Mouse (Mus musculus): ENCODE results near the gene Eno2. TPM values are rescaled to one million over a fixed set of nuclear protein-coding genes. Genes with fewer than 3 reads are reported as not detected.

Gene Eno2
- polyA plus RNA-seq, 1 experiment from 2014 or later = 10.8 TPM

DNA sequence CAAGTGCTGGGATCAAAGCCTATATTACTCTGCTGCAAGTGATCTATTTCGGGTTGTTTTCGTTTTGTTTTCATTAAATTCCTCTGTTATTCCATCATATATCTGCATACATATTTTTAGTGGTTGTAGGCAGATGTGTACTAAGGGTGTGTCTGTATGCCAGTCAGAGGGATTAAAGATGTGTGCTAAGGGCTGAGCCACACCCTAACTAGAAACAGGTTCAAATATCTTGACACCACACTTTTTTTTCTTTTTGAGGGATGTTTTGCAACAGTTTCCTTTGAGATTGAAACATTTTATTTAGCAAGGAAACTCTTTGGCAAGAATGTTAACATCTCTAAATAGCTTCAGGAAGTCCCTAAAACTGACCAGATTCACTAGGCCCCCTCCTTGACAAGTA is 26.7 kb upstream of the Eno2 start:
- Histone ChIP-seq H3K4me3 (ENCODE audit: low read length) (no peak overlapping the region), H3K9ac (ENCODE audit: low read depth, low read length) (no peak overlapping the region), H3K36me3 (ENCODE audit: control insufficient read depth, insufficient read depth, low read length) (no peaks in the 10 kb centered on the region), H3K4me2 (replicated peaks; ENCODE audit: low read depth, low read length) (no peak overlapping the region), H3K27ac (ENCODE audit: low read depth, low read length) (peak overlapping the region; percentile 45; the same call in 1 of the 2 replicates), H3K4me1 (ENCODE audit: control insufficient read depth, insufficient read depth, low read length) (no peaks in the 10 kb centered on the region), H3K9me3 (ENCODE audit: control insufficient read depth, low read length) (no peaks in the 10 kb centered on the region), H3K27me3 (ENCODE audit: control insufficient read depth, insufficient read depth, low read length) (no peaks in the 10 kb centered on the region)
- ATAC-seq (ENCODE audit: low FRiP score, low TSS enrichment) = peak; percentile 35; the same call in 1 of the 2 replicates
- 75% methylated on average over 2 of the region's 2 CpGs for WGBS

DNA sequence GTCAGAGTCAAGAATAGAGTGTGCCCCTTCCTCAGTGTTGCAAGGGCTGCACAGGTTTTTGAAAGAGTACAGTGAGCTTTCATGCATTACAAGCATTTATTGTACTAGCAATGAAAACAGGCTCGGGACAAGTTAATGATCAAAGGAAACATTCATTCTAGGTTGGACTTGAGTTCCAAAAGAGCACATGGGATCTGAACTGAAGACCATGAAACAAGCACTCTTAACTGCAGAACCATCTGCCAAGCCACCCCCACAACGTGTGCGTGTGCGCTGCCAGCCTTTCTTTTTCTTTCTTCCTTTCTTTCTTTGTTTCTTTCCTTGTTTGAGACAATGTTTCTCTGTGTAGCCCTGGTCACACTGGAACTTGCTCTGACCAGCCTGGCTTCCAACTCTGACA is 26.3 kb upstream of the Eno2 start:
- H3K36me3 ChIP-seq (ENCODE audit: control insufficient read depth, insufficient read depth, low read length) = no peaks in the 10 kb centered on the region
- H3K9me3 ChIP-seq (ENCODE audit: control insufficient read depth, low read length) = no peaks in the 10 kb centered on the region
- ATAC-seq (ENCODE audit: low FRiP score, low TSS enrichment) = peak; percentile 46; the same call in 1 of the 2 replicates
- H3K4me1 ChIP-seq (ENCODE audit: control insufficient read depth, insufficient read depth, low read length) = no peaks in the 10 kb centered on the region
- H3K4me2 ChIP-seq (replicated peaks; ENCODE audit: low read depth, low read length) = no peak overlapping the region
- no peak overlapping the region for H3K4me3 ChIP-seq (ENCODE audit: low read length)
- no peaks in the 10 kb centered on the region for H3K27me3 ChIP-seq (ENCODE audit: control insufficient read depth, insufficient read depth, low read length)
- 78% methylated on average over 4 of the region's 4 CpGs for WGBS
- H3K9ac ChIP-seq (ENCODE audit: low read depth, low read length) = no peak overlapping the region
- peak overlapping the region; percentile 45; the same call in 1 of the 2 replicates for H3K27ac ChIP-seq (ENCODE audit: low read depth, low read length)

DNA sequence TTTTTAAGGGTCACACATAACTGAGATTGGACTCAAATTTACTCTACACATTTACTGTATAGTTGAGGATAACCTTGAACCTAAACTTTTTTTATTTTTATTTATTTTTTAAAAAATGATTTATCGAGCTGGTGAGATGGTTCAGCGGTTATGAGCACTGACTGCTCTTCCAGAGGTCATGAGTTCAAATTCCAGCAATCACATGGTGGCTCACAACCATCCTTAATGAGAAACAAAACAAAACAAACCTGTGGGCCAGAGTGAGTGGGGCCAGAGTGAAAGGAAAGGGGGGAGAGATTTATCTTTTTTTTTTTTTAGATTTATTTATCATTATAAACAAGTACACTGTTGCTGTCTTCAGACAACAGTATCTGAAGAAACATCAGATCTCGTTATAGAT is 22.4 kb upstream of the Eno2 start:
- no peak for ATAC-seq (ENCODE audit: low FRiP score, low TSS enrichment)
- H3K27ac ChIP-seq (ENCODE audit: low read depth, low read length) = no peak overlapping the region
- WGBS = 72% methylated on average over 3 of the region's 3 CpGs

DNA sequence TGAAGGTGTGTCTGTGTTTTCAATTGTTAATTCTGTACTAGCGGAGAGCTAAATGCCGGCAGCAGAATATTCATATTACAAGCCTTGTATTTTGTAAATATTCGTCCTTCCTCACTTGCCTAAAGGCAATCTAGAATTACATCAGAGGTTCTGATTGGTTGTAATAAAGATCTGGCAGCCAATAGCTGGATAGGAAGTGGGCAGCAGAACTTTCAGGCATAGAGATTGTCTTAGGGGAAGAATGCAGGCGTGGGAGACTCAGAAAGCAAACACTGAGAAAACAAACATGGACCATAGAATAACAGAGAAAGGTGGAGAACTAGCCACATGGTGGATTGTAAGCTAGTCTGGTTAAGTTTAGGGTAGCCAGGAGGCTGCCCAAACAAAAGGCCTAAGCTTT is 20.6 kb upstream of the Eno2 start:
- no peaks in the 10 kb centered on the region for H3K27me3 ChIP-seq (ENCODE audit: control insufficient read depth, insufficient read depth, low read length)
- no peak overlapping the region for H3K4me2 ChIP-seq (replicated peaks; ENCODE audit: low read depth, low read length)
- H3K4me3 ChIP-seq (ENCODE audit: low read length) = no peak overlapping the region
- peak overlapping the region; percentile 24; the same call in 1 of the 2 replicates for H3K27ac ChIP-seq (ENCODE audit: low read depth, low read length)
- no peak overlapping the region for H3K9ac ChIP-seq (ENCODE audit: low read depth, low read length)
- no peaks in the 10 kb centered on the region for H3K36me3 ChIP-seq (ENCODE audit: control insufficient read depth, insufficient read depth, low read length)
- H3K9me3 ChIP-seq (ENCODE audit: control insufficient read depth, low read length) = no peaks in the 10 kb centered on the region
- H3K4me1 ChIP-seq (ENCODE audit: control insufficient read depth, insufficient read depth, low read length) = no peaks in the 10 kb centered on the region
- ATAC-seq (ENCODE audit: low FRiP score, low TSS enrichment) = peak; percentile 68
- WGBS = 37% methylated on average over 4 of the region's 4 CpGs

More for the DNA sequence above, 22.4 kb upstream of the Eno2 start:
- no peaks in the 10 kb centered on the region for H3K27me3 ChIP-seq (ENCODE audit: control insufficient read depth, insufficient read depth, low read length)
- H3K9me3 ChIP-seq (ENCODE audit: control insufficient read depth, low read length) = no peaks in the 10 kb centered on the region
- H3K9ac ChIP-seq (ENCODE audit: low read depth, low read length) = no peak overlapping the region
- no peak overlapping the region for H3K4me3 ChIP-seq (ENCODE audit: low read length)
- no peaks in the 10 kb centered on the region for H3K36me3 ChIP-seq (ENCODE audit: control insufficient read depth, insufficient read depth, low read length)
- no peaks in the 10 kb centered on the region for H3K4me1 ChIP-seq (ENCODE audit: control insufficient read depth, insufficient read depth, low read length)
- no peak overlapping the region for H3K4me2 ChIP-seq (replicated peaks; ENCODE audit: low read depth, low read length)

DNA sequence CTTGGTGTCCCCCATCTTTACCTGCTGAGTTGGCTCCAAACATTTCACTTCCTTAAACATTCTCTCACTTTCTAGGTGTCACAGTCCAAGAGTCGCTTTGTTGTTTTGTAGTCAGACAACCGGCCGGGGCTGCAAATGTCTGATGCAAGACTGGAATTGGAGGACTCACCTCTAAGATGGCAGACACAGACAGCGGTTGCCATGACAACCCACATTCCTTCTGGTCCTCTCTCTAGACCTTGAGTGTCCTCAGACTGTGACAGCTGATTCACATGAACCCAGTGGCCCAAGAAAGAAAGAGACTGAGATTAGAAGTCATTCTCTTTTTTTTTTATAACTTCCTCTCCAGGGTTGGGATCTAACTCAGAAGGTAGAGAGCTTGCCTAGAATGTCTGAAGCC is 20.0 kb upstream of the Eno2 start:
- no peak overlapping the region for H3K4me3 ChIP-seq (ENCODE audit: low read length)
- H3K9ac ChIP-seq (ENCODE audit: low read depth, low read length) = no peak overlapping the region
- no peaks in the 10 kb centered on the region for H3K4me1 ChIP-seq (ENCODE audit: control insufficient read depth, insufficient read depth, low read length)
- ATAC-seq (ENCODE audit: low FRiP score, low TSS enrichment) = no peak; the same call in 1 of the 2 replicates
- 87% methylated on average over 4 of the region's 4 CpGs for WGBS
- H3K9me3 ChIP-seq (ENCODE audit: control insufficient read depth, low read length) = no peaks in the 10 kb centered on the region
- H3K27ac ChIP-seq (ENCODE audit: low read depth, low read length) = no peak overlapping the region
- H3K27me3 ChIP-seq (ENCODE audit: control insufficient read depth, insufficient read depth, low read length) = no peaks in the 10 kb centered on the region
- no peak overlapping the region for H3K4me2 ChIP-seq (replicated peaks; ENCODE audit: low read depth, low read length)
- H3K36me3 ChIP-seq (ENCODE audit: control insufficient read depth, insufficient read depth, low read length) = no peaks in the 10 kb centered on the region

DNA sequence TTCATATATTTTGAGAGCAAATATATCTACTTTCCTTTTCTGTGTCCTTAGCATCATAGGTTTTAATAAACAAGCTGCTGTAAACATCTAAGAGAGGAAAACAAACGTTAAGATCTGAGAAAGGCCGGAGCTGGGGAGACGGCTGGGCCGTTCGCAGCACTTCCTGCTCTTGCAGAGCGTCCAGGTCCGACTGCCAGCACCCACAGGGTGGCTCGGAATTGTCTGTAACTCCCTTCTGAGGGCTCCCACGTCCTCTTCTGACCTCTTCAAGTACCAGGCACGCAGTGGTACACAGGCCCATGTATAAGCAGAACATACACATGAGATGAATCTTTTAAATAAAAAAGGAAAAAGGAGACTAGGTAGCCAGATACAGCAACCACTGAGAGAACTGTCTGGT is 18.2 kb upstream of the Eno2 start:
- Histone ChIP-seq H3K9ac (ENCODE audit: low read depth, low read length) (no peak overlapping the region), H3K4me3 (ENCODE audit: low read length) (no peak overlapping the region), H3K4me1 (ENCODE audit: control insufficient read depth, insufficient read depth, low read length) (no peaks in the 10 kb centered on the region), H3K27ac (ENCODE audit: low read depth, low read length) (no peak overlapping the region), H3K4me2 (replicated peaks; ENCODE audit: low read depth, low read length) (no peak overlapping the region), H3K36me3 (ENCODE audit: control insufficient read depth, insufficient read depth, low read length) (no peaks in the 10 kb centered on the region), H3K27me3 (ENCODE audit: control insufficient read depth, insufficient read depth, low read length) (no peaks in the 10 kb centered on the region), H3K9me3 (ENCODE audit: control insufficient read depth, low read length) (no peaks in the 10 kb centered on the region)
- no peak for ATAC-seq (ENCODE audit: low FRiP score, low TSS enrichment)
- 80% methylated on average over 10 of the region's 10 CpGs for WGBS

DNA sequence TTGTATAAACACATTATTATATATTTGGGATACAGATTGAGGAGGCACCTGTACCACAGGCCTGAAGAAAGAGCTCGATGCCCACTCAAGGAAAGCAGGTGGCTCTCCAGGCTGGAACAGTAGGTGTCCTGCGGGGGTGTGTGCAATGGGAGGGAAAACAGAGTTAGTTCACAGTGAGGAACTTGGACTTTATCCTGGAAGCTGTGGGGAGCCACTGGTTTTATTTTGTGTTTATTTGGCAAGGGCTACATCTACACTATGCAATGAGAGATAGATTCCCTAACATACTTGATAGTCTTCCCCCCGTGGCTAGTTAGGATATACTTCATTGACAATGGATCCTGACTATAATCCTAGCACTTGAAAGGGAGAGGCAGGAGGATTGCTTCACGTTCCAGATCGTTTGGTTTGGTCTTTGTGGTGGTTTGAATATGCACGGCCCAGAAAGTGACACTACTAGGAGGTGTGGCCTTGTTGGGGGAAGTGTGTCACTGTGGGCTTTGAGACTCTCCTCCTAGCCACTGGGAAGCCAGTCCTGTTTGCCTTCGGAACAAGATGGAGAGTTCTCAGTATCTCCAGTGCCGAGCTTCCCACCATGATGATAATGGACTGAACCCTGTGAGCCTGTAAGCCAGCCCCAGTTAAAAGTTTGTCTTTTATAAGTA is 17.4 kb upstream of the Eno2 start:
- WGBS = 45% methylated on average over 8 of the region's 8 CpGs
- Histone ChIP-seq H3K36me3 (ENCODE audit: control insufficient read depth, insufficient read depth, low read length) (no peaks in the 10 kb centered on the region), H3K4me2 (replicated peaks; ENCODE audit: low read depth, low read length) (no peak overlapping the region), H3K4me1 (ENCODE audit: control insufficient read depth, insufficient read depth, low read length) (no peaks in the 10 kb centered on the region), H3K27me3 (ENCODE audit: control insufficient read depth, insufficient read depth, low read length) (no peaks in the 10 kb centered on the region), H3K9ac (ENCODE audit: low read depth, low read length) (no peak overlapping the region), H3K9me3 (ENCODE audit: control insufficient read depth, low read length) (no peaks in the 10 kb centered on the region), H3K4me3 (ENCODE audit: low read length) (no peak overlapping the region), H3K27ac (ENCODE audit: low read depth, low read length) (no peak overlapping the region)
- peak; percentile 50; the same call in 1 of the 2 replicates for ATAC-seq (ENCODE audit: low FRiP score, low TSS enrichment)

DNA sequence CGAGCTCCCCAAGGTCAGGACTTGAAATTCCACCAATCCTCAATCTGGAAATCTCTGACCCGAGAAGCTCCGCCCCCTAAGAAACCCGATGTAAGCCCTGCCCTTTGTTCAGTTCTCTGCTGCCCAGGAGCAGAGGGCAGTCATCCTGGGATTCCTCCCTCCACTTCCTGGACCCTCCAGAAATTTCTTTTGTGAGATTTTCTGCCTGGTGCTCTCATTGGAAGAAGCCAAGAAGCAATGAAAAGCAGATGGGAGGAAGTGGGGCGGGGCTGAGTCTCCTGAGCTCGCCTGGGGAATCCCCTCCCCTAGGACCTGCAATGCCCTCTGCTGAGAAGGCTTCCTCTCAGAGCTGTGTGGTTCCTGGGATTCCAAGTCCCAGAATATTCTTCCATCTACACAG is 13.0 kb upstream of the Eno2 start:
- ATAC-seq (ENCODE audit: low FRiP score, low TSS enrichment) = no peak
- H3K4me3 ChIP-seq (ENCODE audit: low read length) = no peak overlapping the region
- H3K27me3 ChIP-seq (ENCODE audit: control insufficient read depth, insufficient read depth, low read length) = peaks cover 6% of the 10 kb centered on the region; the same call in 1 of the 2 replicates
- WGBS = 22% methylated on average over 6 of the region's 6 CpGs
- peak overlapping the region; percentile 18; the same call in 1 of the 2 replicates for H3K4me2 ChIP-seq (replicated peaks; ENCODE audit: low read depth, low read length)
- H3K4me1 ChIP-seq (ENCODE audit: control insufficient read depth, insufficient read depth, low read length) = peaks cover 8% of the 10 kb centered on the region; the same call in 1 of the 2 replicates
- H3K36me3 ChIP-seq (ENCODE audit: control insufficient read depth, insufficient read depth, low read length) = no peaks in the 10 kb centered on the region
- H3K9me3 ChIP-seq (ENCODE audit: control insufficient read depth, low read length) = no peaks in the 10 kb centered on the region
- no peak overlapping the region for H3K9ac ChIP-seq (ENCODE audit: low read depth, low read length)
- no peak overlapping the region for H3K27ac ChIP-seq (ENCODE audit: low read depth, low read length)

DNA sequence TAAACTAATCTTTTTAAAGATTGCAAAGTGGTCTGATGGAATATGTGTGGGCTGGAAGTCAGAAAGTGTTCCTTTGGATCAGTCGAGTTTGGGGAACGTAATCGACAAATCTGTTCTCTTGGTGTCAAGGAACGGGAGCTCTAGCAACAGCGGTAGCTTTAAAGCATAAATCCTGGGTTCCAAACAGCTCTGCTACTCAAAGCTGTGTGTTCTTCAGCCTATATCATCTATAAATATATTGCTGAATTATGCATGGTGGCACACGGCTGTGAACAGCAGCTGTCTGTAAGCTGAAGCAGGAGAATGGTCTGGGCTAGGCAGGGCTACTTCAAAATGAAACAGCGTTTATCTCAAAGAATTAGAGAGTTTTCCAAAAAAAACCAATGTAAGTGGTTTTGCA is 11.4 kb upstream of the Eno2 start:
- Histone ChIP-seq H3K4me2 (replicated peaks; ENCODE audit: low read depth, low read length) (no peak overlapping the region), H3K4me1 (ENCODE audit: control insufficient read depth, insufficient read depth, low read length) (peaks cover 8% of the 10 kb centered on the region; the same call in 1 of the 2 replicates), H3K27me3 (ENCODE audit: control insufficient read depth, insufficient read depth, low read length) (peaks cover 6% of the 10 kb centered on the region; the same call in 1 of the 2 replicates), H3K9ac (ENCODE audit: low read depth, low read length) (no peak overlapping the region), H3K36me3 (ENCODE audit: control insufficient read depth, insufficient read depth, low read length) (no peaks in the 10 kb centered on the region), H3K27ac (ENCODE audit: low read depth, low read length) (no peak overlapping the region), H3K4me3 (ENCODE audit: low read length) (no peak overlapping the region), H3K9me3 (ENCODE audit: control insufficient read depth, low read length) (no peaks in the 10 kb centered on the region)
- ATAC-seq (ENCODE audit: low FRiP score, low TSS enrichment) = no peak
- WGBS = 86% methylated on average over 7 of the region's 7 CpGs
